Mouse (Mus musculus) megakaryocyte, embryonic 14.5 days (primary cell): ENCODE data around the gene Olfr370. TPM values are rescaled to one million over a fixed set of nuclear protein-coding genes. Genes with fewer than 3 reads are reported as not detected.

ENCODE experiments used
- H3K27me3 ChIP-seq: replicated peaks from 2 replicates; pipeline ENCODE3; 2012; ENCODE audit warnings: inconsistent platforms
- H3K36me3 ChIP-seq: replicated peaks from 2 replicates; pipeline ENCODE3; 2012; ENCODE audit warnings: low read length, inconsistent platforms, mixed read lengths
- H3K4me1 ChIP-seq: 2 replicates; pipeline ENCODE4 v1.6.1; 2012; ENCODE audit warnings: inconsistent platforms
- H3K4me3 ChIP-seq: replicated peaks from 2 replicates; pipeline ENCODE3; 2012; ENCODE audit warnings: moderate library complexity, mild to moderate bottlenecking, inconsistent platforms
- H3K9me3 ChIP-seq: 2 replicates; pipeline ENCODE4 v1.6.1; 2012; ENCODE audit warnings: inconsistent platforms
- FLI1 ChIP-seq: IDR thresholded peaks from 2 replicates; pipeline ENCODE4 v1.6.1; 2012; ENCODE audit warnings: low read length, inconsistent platforms, mixed read lengths
- GATA1 ChIP-seq: IDR thresholded peaks from 3 replicates; pipeline ENCODE4 v1.6.1; 2012; ENCODE audit warnings: mixed read lengths, low read length, inconsistent platforms, borderline replicate concordance
- polyA plus RNA-seq: library from polyadenylated mRNA; stranded (reverse); fragments of >175 nt; gene quantifications from 2 replicates; pipeline ENCODE4 v1.2.3, GENCODE M21; 2012; ENCODE audit warnings: low replicate concordance; ENCODE audit not compliant: insufficient read depth

The Olfr370 gene
- polyA plus RNA-seq, 1 experiment, result not detected

GRCm38 (mm10) chr8:83574631-83575315 is 39.2 kb downstream of the Olfr370 start:
- H3K4me3 ChIP-seq, result peak overlapping the region; percentile 46
- H3K9me3 ChIP-seq, result no peaks in the 10 kb centered on the region
- TF ChIP-seq GATA1 (no peak), FLI1 (no peak)
- H3K27me3 ChIP-seq, result no peaks in the 10 kb centered on the region
- H3K36me3 ChIP-seq, result peaks cover 91% of the 10 kb centered on the region
- peaks cover 89% of the 10 kb centered on the region for H3K4me1 ChIP-seq

GRCm38 (mm10) chr8:83575561-83576515 is 40.3 kb downstream of the Olfr370 start:
- H3K4me1 ChIP-seq, result peaks cover 86% of the 10 kb centered on the region

DNA sequence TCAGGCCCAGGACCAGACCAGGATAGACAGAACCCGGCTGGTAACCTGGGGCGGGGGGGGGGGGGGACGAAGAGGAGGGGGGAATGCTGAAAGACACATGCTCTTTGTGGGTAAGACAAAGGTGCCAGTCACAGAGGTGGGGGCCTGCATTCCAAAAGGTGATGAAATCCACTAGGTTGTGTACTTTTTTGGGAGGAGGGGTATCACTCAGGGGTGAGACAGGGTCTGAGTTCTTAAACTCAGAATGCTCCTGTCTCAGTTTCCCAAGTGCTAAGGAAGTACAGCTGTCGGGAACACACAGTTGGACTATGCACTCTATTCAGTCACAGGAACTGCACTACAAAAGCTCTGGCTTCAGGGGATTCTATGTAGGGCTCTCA is 40.9 kb downstream of the Olfr370 start:
- no peaks in the 10 kb centered on the region for H3K9me3 ChIP-seq
- no peak overlapping the region for H3K4me3 ChIP-seq
- peaks cover 90% of the 10 kb centered on the region for H3K36me3 ChIP-seq
- TF ChIP-seq FLI1 (no peak), GATA1 (no peak)
- no peaks in the 10 kb centered on the region for H3K27me3 ChIP-seq
- H3K4me1 ChIP-seq, result peaks cover 85% of the 10 kb centered on the region

More at GRCm38 (mm10) chr8:83575561-83576515, 40.3 kb downstream of the Olfr370 start:
- TF ChIP-seq GATA1 (no peak), FLI1 (no peak)
- H3K36me3 ChIP-seq, result peaks cover 91% of the 10 kb centered on the region
- no peaks in the 10 kb centered on the region for H3K9me3 ChIP-seq
- H3K4me3 ChIP-seq, result no peak overlapping the region
- H3K27me3 ChIP-seq, result no peaks in the 10 kb centered on the region

GRCm38 (mm10) chr8:83576921-83577320 is 41.3 kb downstream of the Olfr370 start:
- no peak for TF ChIP-seq FLI1
- TF ChIP-seq GATA1, result no peak
- Histone ChIP-seq H3K9me3 (no peaks in the 10 kb centered on the region), H3K27me3 (no peaks in the 10 kb centered on the region), H3K4me3 (no peak overlapping the region), H3K36me3 (peaks cover 90% of the 10 kb centered on the region), H3K4me1 (peaks cover 85% of the 10 kb centered on the region)

- H3K4me3 ChIP-seq, result no peak overlapping the region
- H3K4me1 ChIP-seq, result peaks cover 85% of the 10 kb centered on the region
- no peaks in the 10 kb centered on the region for H3K9me3 ChIP-seq
- peaks cover 89% of the 10 kb centered on the region for H3K36me3 ChIP-seq
- H3K27me3 ChIP-seq, result no peaks in the 10 kb centered on the region
- no peak for TF ChIP-seq GATA1
- TF ChIP-seq FLI1, result no peak
Measured at GRCm38 (mm10) chr8:83577384-83577791, 41.8 kb downstream of the Olfr370 start.

GRCm38 (mm10) chr8:83578131-83579055 is 42.8 kb downstream of the Olfr370 start:
- peaks cover 87% of the 10 kb centered on the region for H3K36me3 ChIP-seq
- TF ChIP-seq GATA1, result no peak
- H3K9me3 ChIP-seq, result no peaks in the 10 kb centered on the region
- H3K4me1 ChIP-seq, result peaks cover 79% of the 10 kb centered on the region
- H3K4me3 ChIP-seq, result no peak overlapping the region
- H3K27me3 ChIP-seq, result no peaks in the 10 kb centered on the region

GRCm38 (mm10) chr8:83579676-83580075 is 44.1 kb downstream of the Olfr370 start:
- Histone ChIP-seq H3K9me3 (no peaks in the 10 kb centered on the region), H3K27me3 (no peaks in the 10 kb centered on the region), H3K36me3 (peaks cover 86% of the 10 kb centered on the region), H3K4me1 (peaks cover 75% of the 10 kb centered on the region), H3K4me3 (no peak overlapping the region)
- TF ChIP-seq GATA1 (no peak), FLI1 (no peak)

GRCm38 (mm10) chr8:83580826-83581225 is 45.2 kb downstream of the Olfr370 start:
- TF ChIP-seq GATA1 (no peak), FLI1 (no peak)
- Histone ChIP-seq H3K4me3 (no peak overlapping the region), H3K36me3 (peaks cover 86% of the 10 kb centered on the region), H3K9me3 (no peaks in the 10 kb centered on the region), H3K27me3 (no peaks in the 10 kb centered on the region), H3K4me1 (peaks cover 67% of the 10 kb centered on the region)

DNA sequence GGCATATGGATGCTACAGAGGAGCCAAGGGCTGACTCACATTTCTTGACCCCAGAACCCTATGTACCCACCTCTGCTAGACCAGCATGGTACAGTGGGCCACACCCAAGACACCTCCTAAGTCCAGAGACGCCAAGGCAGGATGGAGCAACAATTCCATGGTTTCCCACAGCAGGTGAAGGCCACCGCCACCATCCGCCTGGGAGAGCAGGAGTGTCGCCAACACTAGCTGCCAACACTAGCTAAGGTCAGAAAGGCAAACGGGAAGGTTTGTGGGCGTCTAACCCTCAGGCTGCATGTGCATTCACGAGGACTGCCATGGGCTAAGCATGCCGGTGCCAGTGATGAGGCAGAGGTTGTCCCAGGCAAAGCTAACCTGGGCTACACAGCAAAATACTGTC is 46.6 kb downstream of the Olfr370 start:
- H3K4me3 ChIP-seq, result peak overlapping the region; percentile 38

More for the DNA sequence above, 46.6 kb downstream of the Olfr370 start:
- Histone ChIP-seq H3K9me3 (no peaks in the 10 kb centered on the region), H3K36me3 (peaks cover 80% of the 10 kb centered on the region), H3K4me1 (peaks cover 60% of the 10 kb centered on the region), H3K27me3 (no peaks in the 10 kb centered on the region)
- TF ChIP-seq FLI1 (no peak), GATA1 (no peak)
